Mouse (Mus musculus) liver, embryonic 16.5 days (tissue): ENCODE measurements around the gene Kat2b. TPM values are rescaled to one million over a fixed set of nuclear protein-coding genes. Genes with fewer than 3 reads are reported as not detected.
"Not testable (repeated sequence)": the region's sequence is repeated elsewhere in the genome, so short reads cannot be mapped to it uniquely, and the experiment has no call there.

Source experiments
- ATAC-seq: fragments of 200-750 bp; cut with Nextera tagmentation; 2 replicates; pipeline ENCODE4 v1.8.0; 2017; ENCODE audit warnings: low read depth, mild to moderate bottlenecking, moderate number of reproducible peaks, moderate library complexity
- H3K27ac ChIP-seq: fragments of 300-500 bp; sonication (generic); 2 replicates; pipeline ENCODE4 v1.5.1; 2014; ENCODE audit warnings: mild to moderate bottlenecking, low read length
- H3K27me3 ChIP-seq: fragments of 300-500 bp; sonication (generic); 2 replicates; pipeline ENCODE4 v1.6.1; 2014; ENCODE audit warnings: low read depth, low read length, mixed read lengths; ENCODE audit not compliant: control insufficient read depth, insufficient read depth
- H3K36me3 ChIP-seq: fragments of 300-500 bp; sonication (generic); 2 replicates; pipeline ENCODE4 v1.6.1; 2014; ENCODE audit warnings: mild to moderate bottlenecking; ENCODE audit not compliant: control insufficient read depth, insufficient read depth
- H3K4me1 ChIP-seq: fragments of 300-500 bp; sonication (generic); 2 replicates; pipeline ENCODE4 v1.6.1; 2014; ENCODE audit warnings: low read depth, low read length, mixed read lengths; ENCODE audit not compliant: control insufficient read depth
- H3K4me2 ChIP-seq: fragments of 300-500 bp; sonication (generic); 2 replicates; pipeline ENCODE4 v1.6.1; 2014; ENCODE audit warnings: low read depth, low read length, mixed read lengths
- H3K4me3 ChIP-seq: fragments of 300-500 bp; sonication (generic); 2 replicates; pipeline ENCODE4 v1.5.1; 2014; ENCODE audit warnings: low read depth, mild to moderate bottlenecking, low read length
- H3K9ac ChIP-seq: fragments of 300-500 bp; sonication (generic); 2 replicates; pipeline ENCODE4 v1.6.1; 2014; ENCODE audit warnings: low read depth, low read length
- H3K9me3 ChIP-seq: fragments of 300-500 bp; sonication (generic); replicated peaks from 2 replicates; pipeline ENCODE4 v1.6.1; 2016; ENCODE audit warnings: low read length; ENCODE audit not compliant: control insufficient read depth
- WGBS: fragments of 180-500 bp; shearing (Covaris S2); extraction: QIAGEN DNeasy Blood & Tissue Kit; methylation state at CpG from one replicate; pipeline ENCODE4 v1.1.7; 2014; ENCODE audit not compliant: insufficient replicate concordance; 5-methylcytosine and 5-hydroxymethylcytosine counted together
- polyA plus RNA-seq: library from polyadenylated mRNA; unstranded; fragments of >200 nt; fragmentation: Nextera tagmentation; extraction: Ambion mirVana; gene quantifications from 2 replicates; pipeline ENCODE4 v1.2.1, GENCODE M21; 2015

The Kat2b gene
- polyA plus RNA-seq, 1 experiment from 2014 or later: 5.2 TPM

- not testable (repeated sequence) for ATAC-seq, H3K4me2 ChIP-seq, H3K9ac ChIP-seq, H3K27me3 ChIP-seq, H3K27ac ChIP-seq, H3K4me1 ChIP-seq, H3K4me3 ChIP-seq, H3K9me3 ChIP-seq, H3K36me3 ChIP-seq
- 51% methylated on average over 3 of the region's 3 CpGs for WGBS
Measured at GRCm38 (mm10) chr17:53718916-53719315, 152.3 kb downstream of the Kat2b start.

Other genes with a start within 250 kb of the Kat2b start
- 0.05 TPM in 1 of 2 replicates, not detected in the other for gene Efhb, start 103.5 kb upstream of the Kat2b start, polyA plus RNA-seq
- 28.2 and 29.3 TPM in 2 replicates for gene Rab5a, start 87.6 kb upstream of the Kat2b start, polyA plus RNA-seq
- gene Pp2d1, start 27.4 kb upstream of the Kat2b start, polyA plus RNA-seq: 0.06 and 0.08 TPM in 2 replicates
- gene Sgo1, start 122.5 kb downstream of the Kat2b start, polyA plus RNA-seq: 28.9 and 36.6 TPM in 2 replicates